Mouse (Mus musculus) MEL (cell line): Measurements from ENCODE around the gene Col19a1. TPM values are rescaled to one million over a fixed set of nuclear protein-coding genes. Genes with fewer than 3 reads are reported as not detected.

Experiments
- DNase-seq: peaks from one replicate; pipeline ENCODE4 v3.0.0; 2011; ENCODE audit warnings: low read depth, low spot score
- H3K27ac ChIP-seq: 2 replicates; pipeline ENCODE4 v1.5.1; 2012; ENCODE audit warnings: low read depth, mild to moderate bottlenecking, control low read depth, low read length, moderate library complexity; ENCODE audit not compliant: control insufficient read depth
- H3K27me3 ChIP-seq, 2 experiments: fragments of 150-350 bp in 1 of 2; sonication (generic) in 1 of 2; 2 replicates each; pipeline ENCODE4 v1.6.1; 2012; ENCODE audit warnings: low read length in 2 of 2, mild to moderate bottlenecking in 2 of 2, improper control_type of control experiment in 1 of 2, moderate library complexity in 1 of 2; ENCODE audit not compliant: insufficient read depth in 2 of 2, control insufficient read depth in 1 of 2
- H3K36me3 ChIP-seq, 2 experiments: 2 replicates each; pipeline ENCODE4 v1.6.1; 2012 to 2014; ENCODE audit warnings: low read length in 2 of 2, improper control_type of control experiment in 1 of 2, inconsistent platforms in 1 of 2, mild to moderate bottlenecking in 1 of 2; ENCODE audit not compliant: insufficient read depth in 2 of 2, control insufficient read depth in 1 of 2
- H3K4me1 ChIP-seq, 2 experiments: fragments of 150-350 bp in 1 of 2; sonication (generic) in 1 of 2; 2 replicates each; pipeline ENCODE4 v1.6.1; 2012; ENCODE audit warnings: low read length in 2 of 2, improper control_type of control experiment in 1 of 2, mild to moderate bottlenecking in 1 of 2; ENCODE audit not compliant: insufficient read depth in 2 of 2, control insufficient read depth in 1 of 2
- H3K4me3 ChIP-seq, 2 experiments: fragments of 150-350 bp in 1 of 2; sonication (generic) in 1 of 2; 2 replicates each; pipeline ENCODE4 v1.5.1; 2012; ENCODE audit warnings: low read depth in 2 of 2, low read length in 2 of 2, mild to moderate bottlenecking in 2 of 2, moderate library complexity in 2 of 2, control low read depth in 1 of 2, improper control_type of control experiment in 1 of 2; ENCODE audit not compliant: control insufficient read depth in 1 of 2, insufficient read depth in 1 of 2
- H3K79me2 ChIP-seq: 2 replicates; pipeline ENCODE4 v1.6.1; 2012; ENCODE audit warnings: mild to moderate bottlenecking, low read length, moderate library complexity; ENCODE audit not compliant: control insufficient read depth, poor library complexity, insufficient read depth
- H3K9ac ChIP-seq: 2 replicates; pipeline ENCODE4 v1.6.1; 2012; ENCODE audit warnings: low read depth, mild to moderate bottlenecking, control low read depth, low read length, moderate library complexity; ENCODE audit not compliant: control insufficient read depth, poor library complexity, severe bottlenecking
- H3K9me3 ChIP-seq: fragments of 150-350 bp; sonication (generic); replicated peaks from 2 replicates; pipeline ENCODE4 v1.6.1; 2012; ENCODE audit warnings: mild to moderate bottlenecking, low read length, improper control_type of control experiment, moderate library complexity; ENCODE audit not compliant: insufficient read depth
- BHLHE40 ChIP-seq: IDR thresholded peaks from 2 replicates; pipeline ENCODE4 v1.6.1; 2012; ENCODE audit warnings: low read depth, mild to moderate bottlenecking, inconsistent platforms, low read length, improper control_type of control experiment, borderline replicate concordance
- CHD1 ChIP-seq: IDR thresholded peaks from 2 replicates; pipeline ENCODE4 v1.6.1; 2012; ENCODE audit warnings: low read depth, mild to moderate bottlenecking, inconsistent platforms, low read length, improper control_type of control experiment
- CHD2 ChIP-seq: IDR thresholded peaks from 2 replicates; pipeline ENCODE4 v1.6.1; 2011; ENCODE audit warnings: low read length, improper control_type of control experiment
- CTCF ChIP-seq, 3 experiments: IDR thresholded peaks in 2 of 3; conservative IDR thresholded peaks in 1 of 3; 2 replicates each; pipeline ENCODE4 v1.5.1; 2011 to 2012; ENCODE audit warnings: low read length in 3 of 3, low read depth in 2 of 3, mild to moderate bottlenecking in 2 of 3, improper control_type of control experiment in 1 of 3, inconsistent platforms in 1 of 3, mixed read lengths in 1 of 3, moderate library complexity in 1 of 3; ENCODE audit not compliant: control insufficient read depth in 1 of 3, insufficient read depth in 1 of 3, poor library complexity in 1 of 3, severe bottlenecking in 1 of 3
- E2F4 ChIP-seq: IDR thresholded peaks from 2 replicates; pipeline ENCODE4 v1.6.1; 2011; ENCODE audit warnings: low read depth, low read length, improper control_type of control experiment, borderline replicate concordance
- EP300 ChIP-seq, 2 experiments: IDR thresholded peaks; 2 replicates each; pipeline ENCODE4 v1.6.1; 2011; ENCODE audit warnings: improper control_type of control experiment in 2 of 2, low read length in 2 of 2, low read depth in 1 of 2, mild to moderate bottlenecking in 1 of 2
- ETS1 ChIP-seq: IDR thresholded peaks from 2 replicates; pipeline ENCODE4 v1.6.1; 2012; ENCODE audit warnings: low read depth, mild to moderate bottlenecking, inconsistent platforms, low read length, improper control_type of control experiment, moderate library complexity
- GATA1 ChIP-seq: IDR thresholded peaks from 2 replicates; pipeline ENCODE4 v1.6.1; 2011; ENCODE audit warnings: low read depth, low read length, improper control_type of control experiment
- HCFC1 ChIP-seq: IDR thresholded peaks from 2 replicates; pipeline ENCODE4 v1.6.1; 2012; ENCODE audit warnings: low read depth, mild to moderate bottlenecking, inconsistent platforms, low read length, improper control_type of control experiment, moderate library complexity
- JUND ChIP-seq: IDR thresholded peaks from 2 replicates; pipeline ENCODE4 v1.6.1; 2011; ENCODE audit warnings: low read depth, mild to moderate bottlenecking, improper control_type of control experiment, low read length
- KAT2A ChIP-seq: conservative IDR thresholded peaks from 2 replicates; pipeline ENCODE4 v1.6.1; 2012; ENCODE audit warnings: low read depth, low read length, improper control_type of control experiment, inconsistent platforms
- MAX ChIP-seq: IDR thresholded peaks from 2 replicates; pipeline ENCODE4 v1.6.1; 2011; ENCODE audit warnings: low read length, improper control_type of control experiment
- MAZ ChIP-seq: IDR thresholded peaks from 2 replicates; pipeline ENCODE4 v1.6.1; 2012; ENCODE audit warnings: low read depth, mild to moderate bottlenecking, inconsistent platforms, low read length, improper control_type of control experiment
- MXI1 ChIP-seq: IDR thresholded peaks from 2 replicates; pipeline ENCODE4 v1.6.1; 2011; ENCODE audit warnings: mild to moderate bottlenecking, low read depth, low read length, improper control_type of control experiment
- MYB ChIP-seq: IDR thresholded peaks from 2 replicates; pipeline ENCODE4 v1.6.1; 2011; ENCODE audit warnings: mild to moderate bottlenecking, low read depth, low read length, improper control_type of control experiment
- MYC ChIP-seq: IDR thresholded peaks from 2 replicates; pipeline ENCODE4 v1.6.1; 2011; ENCODE audit warnings: low read depth, mild to moderate bottlenecking, low read length, improper control_type of control experiment, moderate library complexity
- NELFE ChIP-seq: IDR thresholded peaks from 2 replicates; pipeline ENCODE4 v1.6.1; 2011; ENCODE audit warnings: low read depth, low read length, improper control_type of control experiment
- NRF1 ChIP-seq: IDR thresholded peaks from 2 replicates; pipeline ENCODE4 v1.6.1; 2014; ENCODE audit warnings: low read depth, mild to moderate bottlenecking, inconsistent platforms, low read length, improper control_type of control experiment, moderate library complexity; ENCODE audit not compliant: poor library complexity, insufficient read depth, severe bottlenecking
- POLR2AphosphoS2 ChIP-seq: IDR thresholded peaks from 2 replicates; pipeline ENCODE4 v1.6.1; 2011; ENCODE audit warnings: low read length, improper control_type of control experiment
- POLR2AphosphoS5 ChIP-seq: IDR thresholded peaks from 2 replicates; pipeline ENCODE4 v1.6.1; 2012; ENCODE audit warnings: low read depth, borderline replicate concordance, mild to moderate bottlenecking, inconsistent platforms, low read length, moderate library complexity, mixed read lengths
- RAD21 ChIP-seq: IDR thresholded peaks from 2 replicates; pipeline ENCODE4 v1.6.1; 2011; ENCODE audit warnings: mild to moderate bottlenecking, low read depth, low read length, improper control_type of control experiment
- SIN3A ChIP-seq: IDR thresholded peaks from 2 replicates; pipeline ENCODE4 v1.6.1; 2012; ENCODE audit warnings: low read length, improper control_type of control experiment, inconsistent platforms
- TAL1 ChIP-seq: IDR thresholded peaks from 2 replicates; pipeline ENCODE4 v1.6.1; 2012; ENCODE audit warnings: mild to moderate bottlenecking, inconsistent platforms, low read length, moderate library complexity, mixed read lengths
- TCF12 ChIP-seq: IDR thresholded peaks from 2 replicates; pipeline ENCODE4 v1.6.1; 2014; ENCODE audit warnings: low read depth, mild to moderate bottlenecking, inconsistent platforms, low read length, improper control_type of control experiment, moderate library complexity
- USF2 ChIP-seq, 2 experiments: IDR thresholded peaks; 2 replicates each; pipeline ENCODE4 v1.6.1; 2011 to 2012; ENCODE audit warnings: improper control_type of control experiment in 2 of 2, low read length in 2 of 2, borderline replicate concordance in 1 of 2, inconsistent platforms in 1 of 2, low read depth in 1 of 2, mild to moderate bottlenecking in 1 of 2; ENCODE audit not compliant: insufficient read depth in 1 of 2
- ZNF384 ChIP-seq: IDR thresholded peaks from 2 replicates; pipeline ENCODE4 v1.6.1; 2012; ENCODE audit warnings: low read depth, mild to moderate bottlenecking, inconsistent platforms, low read length, improper control_type of control experiment
- polyA plus RNA-seq, 2 experiments: library from polyadenylated mRNA; stranded (reverse) in 1 of 2; unstranded in 1 of 2; fragments of >175 nt in 1 of 2; fragments of >200 nt in 1 of 2; gene quantifications; 2 replicates each; pipeline versions ENCODE4 v1.2.1 to v1.2.4; 2012; ENCODE audit warnings: low replicate concordance in 2 of 2, low read depth in 1 of 2; ENCODE audit not compliant: insufficient read length in 2 of 2, insufficient read depth in 1 of 2, missing spikeins in 1 of 2
- total RNA-seq: library from RNA; depleted of rRNA; stranded (reverse); fragments of 300-350 nt; gene quantifications from 2 replicates; pipeline ENCODE4 v1.2.3, GENCODE M21; 2012

Gene Col19a1
- total and polyA plus RNA-seq, 3 experiments, result not detected

DNA sequence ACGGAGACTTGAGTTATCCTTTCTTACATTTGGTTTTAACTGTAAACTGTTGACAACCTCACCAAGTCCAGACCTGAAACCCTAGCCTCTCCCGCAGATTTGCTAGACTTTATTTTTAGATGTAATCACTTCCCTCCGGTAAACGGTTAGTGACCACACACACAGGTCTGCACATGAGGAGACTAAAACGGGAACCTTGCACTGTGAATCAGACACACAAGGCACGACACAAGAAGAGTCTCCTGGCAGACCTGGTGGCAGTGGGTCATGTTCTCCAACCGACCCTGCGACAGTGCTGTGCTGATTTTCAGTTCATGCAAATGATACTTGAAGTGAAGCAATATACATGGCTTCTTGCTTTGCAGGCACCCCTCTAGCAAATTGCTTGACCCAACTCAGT lies 14.7 kb downstream of the Col19a1 start:
- no peaks in the 10 kb centered on the region for H3K36me3 ChIP-seq
- H3K79me2 ChIP-seq, result no peaks in the 10 kb centered on the region
- no peaks in the 10 kb centered on the region for H3K4me1 ChIP-seq
- no peak overlapping the region for H3K9ac ChIP-seq
- TF ChIP-seq NELFE (no peak), HCFC1 (no peak), MAZ (no peak), GATA1 (no peak), ZNF384 (no peak), KAT2A (no peak), MAX (no peak), POLR2AphosphoS2 (no peak), CTCF (IDR thresholded peaks at IDR 0.05 in 2 of 3, conservative IDR thresholded peaks at IDR 0.05 in 1 of 3; ENCODE audit: control insufficient read depth in 1 of 3, insufficient read depth in 1 of 3, low read depth in 2 of 3, low read length in 3 of 3, poor library complexity in 1 of 3, severe bottlenecking in 1 of 3) (no peak), USF2 (IDR thresholded peaks at IDR 0.05; ENCODE audit: borderline replicate concordance in 1 of 2, insufficient read depth in 1 of 2, low read depth in 1 of 2, low read length in 2 of 2) (no peak), E2F4 (no peak), BHLHE40 (no peak), RAD21 (no peak), TAL1 (no peak), CHD2 (no peak), ETS1 (no peak)
- no peak overlapping the region for H3K4me3 ChIP-seq
- no peaks in the 10 kb centered on the region for H3K27me3 ChIP-seq
- H3K27ac ChIP-seq, result no peak overlapping the region
- no peak for DNase-seq
- no peaks in the 10 kb centered on the region for H3K9me3 ChIP-seq

GRCm38 (mm10) chr1:24564113-24564512 lies 23.2 kb downstream of the Col19a1 start:
- Histone ChIP-seq H3K27me3 (no peaks in the 10 kb centered on the region), H3K4me1 (no peaks in the 10 kb centered on the region), H3K79me2 (no peaks in the 10 kb centered on the region), H3K9me3 (no peaks in the 10 kb centered on the region), H3K36me3 (no peaks in the 10 kb centered on the region), H3K27ac (no peak overlapping the region), H3K4me3 (no peak overlapping the region), H3K9ac (no peak overlapping the region)
- no peak for DNase-seq
- TF ChIP-seq JUND, result no peak
- TF ChIP-seq HCFC1, result no peak
- TF ChIP-seq MXI1, result no peak
- TF ChIP-seq E2F4, result no peak
- no peak for TF ChIP-seq CHD1
- TF ChIP-seq TCF12, result no peak
- no peak for TF ChIP-seq POLR2AphosphoS5
- no peak for TF ChIP-seq MYC
- TF ChIP-seq MYB, result no peak
- TF ChIP-seq EP300 (IDR thresholded peaks at IDR 0.05; ENCODE audit: low read depth in 1 of 2, low read length in 2 of 2), result no peak
- no peak for TF ChIP-seq GATA1
- no peak for TF ChIP-seq NRF1
- TF ChIP-seq SIN3A, result no peak
- no peak for TF ChIP-seq MAX
- TF ChIP-seq KAT2A, result no peak
